Mouse (Mus musculus): ENCODE results near the gene Lrrc42. TPM values are rescaled to one million over a fixed set of nuclear protein-coding genes. Genes with fewer than 3 reads are reported as not detected.
A peak's percentile ranks its signal among the peaks of the same experiment; 100 is the strongest.

The Lrrc42 gene
- polyA plus RNA-seq, 1 experiment from 2014 or later, result 59.9 TPM

DNA sequence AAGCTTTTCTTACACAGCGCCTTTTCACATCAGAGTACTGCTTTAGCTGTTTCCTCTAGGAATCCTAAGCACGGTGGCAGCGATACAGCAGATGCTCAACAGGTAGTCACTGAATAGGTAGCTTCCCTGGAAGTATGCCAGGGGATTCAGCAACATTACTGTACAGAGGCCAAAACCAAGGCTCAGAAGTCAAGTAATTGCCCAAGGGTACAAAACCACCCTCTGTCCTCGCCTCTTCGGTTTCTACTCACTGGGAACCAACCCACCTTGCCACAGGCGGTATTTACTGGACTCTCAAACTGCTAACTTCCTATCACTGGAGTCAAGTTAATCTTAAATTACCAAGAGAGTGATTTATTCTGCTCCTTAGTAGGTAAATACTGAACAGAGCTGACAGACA is 13.1 kb downstream of the Lrrc42 start:
- ATAC-seq, result no peak
- Histone ChIP-seq H3K9me3 (ENCODE audit: control insufficient read depth, low read length) (no peaks in the 10 kb centered on the region), H3K9ac (replicated peaks; ENCODE audit: low read depth, low read length) (no peak overlapping the region), H3K27ac (ENCODE audit: low read length) (no peak overlapping the region), H3K4me2 (ENCODE audit: low read length) (no peak overlapping the region), H3K36me3 (ENCODE audit: control insufficient read depth, insufficient read depth) (peaks cover 21% of the 10 kb centered on the region), H3K27me3 (replicated peaks; ENCODE audit: control insufficient read depth, insufficient read depth, low read length) (no peaks in the 10 kb centered on the region), H3K4me1 (replicated peaks; ENCODE audit: control insufficient read depth, insufficient read depth, low read length) (no peaks in the 10 kb centered on the region), H3K4me3 (replicated peaks; ENCODE audit: low read length) (no peak overlapping the region)
- WGBS, result 96% methylated on average over 6 of the region's 6 CpGs

DNA sequence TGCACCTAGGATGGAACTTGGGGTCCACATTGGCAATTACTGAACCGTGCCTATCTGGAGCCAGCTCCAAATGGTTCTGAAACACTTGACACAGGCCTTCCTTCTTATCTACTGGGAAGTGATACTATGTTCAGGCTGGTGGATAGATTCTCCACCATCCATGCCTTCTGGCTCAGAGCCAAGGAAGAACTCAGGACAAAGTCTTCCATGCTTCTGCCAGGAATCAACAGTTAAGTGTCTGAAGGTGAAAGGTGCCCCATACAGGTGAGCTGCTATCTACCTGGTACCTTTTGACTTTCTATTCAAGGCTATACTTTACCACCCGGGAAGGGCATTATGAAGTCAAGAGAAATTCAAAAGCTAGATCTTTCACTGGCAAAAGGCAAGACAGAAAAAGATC is 15.1 kb downstream of the Lrrc42 start:
- WGBS, result 93% methylated on average over 2 of the region's 2 CpGs
- no peaks in the 10 kb centered on the region for H3K4me1 ChIP-seq (replicated peaks; ENCODE audit: control insufficient read depth, insufficient read depth, low read length)
- H3K9ac ChIP-seq (replicated peaks; ENCODE audit: low read depth, low read length), result no peak overlapping the region
- ATAC-seq, result no peak
- H3K27me3 ChIP-seq (replicated peaks; ENCODE audit: control insufficient read depth, insufficient read depth, low read length), result no peaks in the 10 kb centered on the region
- no peaks in the 10 kb centered on the region for H3K9me3 ChIP-seq (ENCODE audit: control insufficient read depth, low read length)
- peaks cover 30% of the 10 kb centered on the region for H3K36me3 ChIP-seq (ENCODE audit: control insufficient read depth, insufficient read depth)
- H3K4me2 ChIP-seq (ENCODE audit: low read length), result no peak overlapping the region
- H3K27ac ChIP-seq (ENCODE audit: low read length), result no peak overlapping the region
- no peak overlapping the region for H3K4me3 ChIP-seq (replicated peaks; ENCODE audit: low read length)

DNA sequence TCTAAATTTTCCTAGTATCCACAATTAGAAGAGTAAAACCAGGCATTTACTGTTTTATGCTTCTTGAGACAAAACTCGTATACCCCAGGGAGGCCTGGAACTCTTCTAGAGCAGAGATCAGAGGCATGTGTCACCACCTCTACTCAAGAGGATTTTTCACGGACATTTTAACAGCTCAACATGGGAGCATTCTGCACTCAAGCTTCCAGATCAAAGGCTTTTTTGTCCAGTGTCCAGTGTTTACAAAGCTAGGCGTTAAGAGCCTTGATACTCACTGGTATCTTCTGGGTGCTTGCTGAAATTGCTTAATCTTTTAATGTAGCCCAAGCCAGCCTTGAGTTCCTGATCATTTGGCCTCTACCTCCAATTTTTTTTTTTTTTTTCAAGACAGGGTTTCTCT is 21.1 kb downstream of the Lrrc42 start:
- Histone ChIP-seq H3K4me2 (ENCODE audit: low read length) (no peak overlapping the region), H3K36me3 (ENCODE audit: control insufficient read depth, insufficient read depth) (peaks cover 18% of the 10 kb centered on the region), H3K27me3 (replicated peaks; ENCODE audit: control insufficient read depth, insufficient read depth, low read length) (no peaks in the 10 kb centered on the region), H3K4me1 (replicated peaks; ENCODE audit: control insufficient read depth, insufficient read depth, low read length) (no peaks in the 10 kb centered on the region), H3K4me3 (replicated peaks; ENCODE audit: low read length) (no peak overlapping the region), H3K9ac (replicated peaks; ENCODE audit: low read depth, low read length) (no peak overlapping the region), H3K27ac (ENCODE audit: low read length) (no peak overlapping the region), H3K9me3 (ENCODE audit: control insufficient read depth, low read length) (no peaks in the 10 kb centered on the region)
- 66% methylated on average over 3 of the region's 3 CpGs for WGBS
- no peak for ATAC-seq

DNA sequence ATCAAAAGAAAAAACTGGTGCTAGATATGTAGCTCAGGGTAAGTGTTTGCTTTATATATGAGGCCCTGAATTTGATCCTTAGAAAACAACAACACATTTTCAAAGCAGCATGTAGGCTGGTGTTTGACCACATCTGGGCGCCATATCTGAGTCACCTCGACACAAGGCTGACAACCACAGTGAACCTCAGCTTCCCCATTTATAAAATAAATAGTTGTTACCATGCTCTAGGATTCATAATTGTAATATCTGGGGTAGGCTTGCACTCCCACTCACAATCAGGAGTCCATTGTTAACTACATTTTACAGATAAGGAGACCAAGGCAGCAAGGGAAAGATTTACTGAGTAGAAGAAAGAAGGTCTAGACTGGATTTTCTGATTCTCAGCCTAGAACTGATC is 27.0 kb downstream of the Lrrc42 start:
- no peak overlapping the region for H3K4me3 ChIP-seq (replicated peaks; ENCODE audit: low read length)
- no peaks in the 10 kb centered on the region for H3K27me3 ChIP-seq (replicated peaks; ENCODE audit: control insufficient read depth, insufficient read depth, low read length)
- H3K27ac ChIP-seq (ENCODE audit: low read length), result no peak overlapping the region
- ATAC-seq, result no peak
- H3K9ac ChIP-seq (replicated peaks; ENCODE audit: low read depth, low read length), result no peak overlapping the region
- WGBS, result 94% methylated on average over 2 of the region's 2 CpGs
- no peaks in the 10 kb centered on the region for H3K4me1 ChIP-seq (replicated peaks; ENCODE audit: control insufficient read depth, insufficient read depth, low read length)
- no peaks in the 10 kb centered on the region for H3K36me3 ChIP-seq (ENCODE audit: control insufficient read depth, insufficient read depth)
- no peak overlapping the region for H3K4me2 ChIP-seq (ENCODE audit: low read length)
- H3K9me3 ChIP-seq (ENCODE audit: control insufficient read depth, low read length), result no peaks in the 10 kb centered on the region

DNA sequence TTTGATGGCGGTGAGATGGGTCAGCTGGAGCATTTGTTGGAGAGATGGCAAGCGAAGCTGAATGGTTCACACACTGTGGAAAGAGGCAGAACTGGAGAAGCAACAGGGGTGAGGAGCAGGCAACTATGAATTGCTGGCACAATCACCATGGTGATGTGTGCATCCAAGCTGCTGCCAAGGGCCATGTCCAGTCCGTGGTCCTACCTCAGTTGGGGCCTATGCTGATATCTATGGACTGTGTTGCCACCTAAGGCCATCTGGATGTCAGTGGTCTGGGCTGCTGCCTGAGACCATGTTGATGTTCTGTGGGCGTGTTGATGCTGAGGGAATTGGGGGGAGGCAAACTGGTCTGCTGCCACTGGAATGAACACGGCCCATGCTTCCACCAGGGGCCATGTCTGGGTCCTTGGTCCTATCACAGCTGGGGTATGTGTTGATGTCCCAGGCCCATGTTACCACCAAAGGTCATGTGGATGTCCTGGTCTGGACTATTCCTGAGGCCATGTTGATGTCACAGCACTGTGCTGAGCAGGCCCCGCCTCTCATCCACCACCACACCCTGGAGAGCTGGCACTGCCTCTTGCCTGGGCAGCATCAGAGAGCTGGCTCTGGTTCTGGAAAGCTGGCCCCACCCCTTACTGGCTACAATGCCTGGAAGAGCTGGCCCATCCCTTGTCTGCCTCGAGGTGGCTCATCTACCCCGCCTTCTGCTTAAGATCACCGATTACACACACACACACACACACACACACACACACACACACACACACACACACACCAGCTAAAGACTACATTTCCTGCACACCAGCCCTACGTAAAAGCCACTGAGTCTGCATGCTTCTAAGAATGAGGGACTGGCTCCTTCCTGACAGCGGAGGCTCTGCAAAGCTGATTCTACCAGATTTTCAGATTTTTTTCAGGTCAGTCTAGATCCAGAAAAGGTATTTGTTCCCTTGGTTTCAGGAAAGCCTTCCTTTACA is 29.8 kb downstream of the Lrrc42 start:
- WGBS, result 79% methylated on average over 11 of the region's 11 CpGs
- peak; percentile 36; the same call in 1 of the 2 replicates for ATAC-seq
- H3K4me3 ChIP-seq (replicated peaks; ENCODE audit: low read length), result no peak overlapping the region
- no peak overlapping the region for H3K27ac ChIP-seq (ENCODE audit: low read length)
- no peaks in the 10 kb centered on the region for H3K9me3 ChIP-seq (ENCODE audit: control insufficient read depth, low read length)
- no peaks in the 10 kb centered on the region for H3K4me1 ChIP-seq (replicated peaks; ENCODE audit: control insufficient read depth, insufficient read depth, low read length)
- H3K27me3 ChIP-seq (replicated peaks; ENCODE audit: control insufficient read depth, insufficient read depth, low read length), result no peaks in the 10 kb centered on the region
- H3K9ac ChIP-seq (replicated peaks; ENCODE audit: low read depth, low read length), result no peak overlapping the region
- H3K36me3 ChIP-seq (ENCODE audit: control insufficient read depth, insufficient read depth), result no peaks in the 10 kb centered on the region
- no peak overlapping the region for H3K4me2 ChIP-seq (ENCODE audit: low read length)

- H3K36me3 ChIP-seq (ENCODE audit: control insufficient read depth, insufficient read depth), result no peaks in the 10 kb centered on the region
- H3K9me3 ChIP-seq (ENCODE audit: control insufficient read depth, low read length), result no peaks in the 10 kb centered on the region
- H3K4me1 ChIP-seq (replicated peaks; ENCODE audit: control insufficient read depth, insufficient read depth, low read length), result no peaks in the 10 kb centered on the region
- H3K4me3 ChIP-seq (replicated peaks; ENCODE audit: low read length), result no peak overlapping the region
- ATAC-seq, result no peak
- no peak overlapping the region for H3K4me2 ChIP-seq (ENCODE audit: low read length)
- no peak overlapping the region for H3K27ac ChIP-seq (ENCODE audit: low read length)
- H3K9ac ChIP-seq (replicated peaks; ENCODE audit: low read depth, low read length), result no peak overlapping the region
- 88% methylated on average over 5 of the region's 5 CpGs for WGBS
- no peaks in the 10 kb centered on the region for H3K27me3 ChIP-seq (replicated peaks; ENCODE audit: control insufficient read depth, insufficient read depth, low read length)
These were observed 31.8 kb downstream of the Lrrc42 start for GRCm38 (mm10) chr4:107221524-107221923.

DNA sequence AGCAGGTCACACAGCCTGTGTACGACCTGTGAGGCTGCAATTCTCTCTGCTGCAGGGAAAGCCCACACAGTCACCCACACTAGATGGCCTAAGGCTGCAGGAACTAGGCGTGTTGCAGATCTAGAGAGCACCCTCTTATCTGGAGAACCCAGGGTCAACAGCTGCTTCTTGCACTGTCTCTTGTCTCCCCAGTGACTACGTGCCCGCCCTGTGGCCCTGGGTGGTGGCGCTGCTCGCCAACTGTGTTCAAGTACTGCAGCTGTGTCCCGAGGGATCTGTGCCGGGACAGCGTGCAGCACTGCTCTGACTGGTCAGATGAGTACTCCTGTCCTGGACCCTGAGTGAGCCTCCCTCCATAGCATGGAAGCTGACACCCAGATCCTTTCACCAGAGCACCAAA is 35.8 kb downstream of the Lrrc42 start:
- Histone ChIP-seq H3K4me3 (replicated peaks; ENCODE audit: low read length) (no peak overlapping the region), H3K9me3 (ENCODE audit: control insufficient read depth, low read length) (no peaks in the 10 kb centered on the region), H3K9ac (replicated peaks; ENCODE audit: low read depth, low read length) (no peak overlapping the region), H3K4me1 (replicated peaks; ENCODE audit: control insufficient read depth, insufficient read depth, low read length) (no peaks in the 10 kb centered on the region), H3K36me3 (ENCODE audit: control insufficient read depth, insufficient read depth) (no peaks in the 10 kb centered on the region), H3K4me2 (ENCODE audit: low read length) (no peak overlapping the region), H3K27ac (ENCODE audit: low read length) (no peak overlapping the region), H3K27me3 (replicated peaks; ENCODE audit: control insufficient read depth, insufficient read depth, low read length) (no peaks in the 10 kb centered on the region)
- ATAC-seq, result no peak
- 88% methylated on average over 9 of the region's 9 CpGs for WGBS

DNA sequence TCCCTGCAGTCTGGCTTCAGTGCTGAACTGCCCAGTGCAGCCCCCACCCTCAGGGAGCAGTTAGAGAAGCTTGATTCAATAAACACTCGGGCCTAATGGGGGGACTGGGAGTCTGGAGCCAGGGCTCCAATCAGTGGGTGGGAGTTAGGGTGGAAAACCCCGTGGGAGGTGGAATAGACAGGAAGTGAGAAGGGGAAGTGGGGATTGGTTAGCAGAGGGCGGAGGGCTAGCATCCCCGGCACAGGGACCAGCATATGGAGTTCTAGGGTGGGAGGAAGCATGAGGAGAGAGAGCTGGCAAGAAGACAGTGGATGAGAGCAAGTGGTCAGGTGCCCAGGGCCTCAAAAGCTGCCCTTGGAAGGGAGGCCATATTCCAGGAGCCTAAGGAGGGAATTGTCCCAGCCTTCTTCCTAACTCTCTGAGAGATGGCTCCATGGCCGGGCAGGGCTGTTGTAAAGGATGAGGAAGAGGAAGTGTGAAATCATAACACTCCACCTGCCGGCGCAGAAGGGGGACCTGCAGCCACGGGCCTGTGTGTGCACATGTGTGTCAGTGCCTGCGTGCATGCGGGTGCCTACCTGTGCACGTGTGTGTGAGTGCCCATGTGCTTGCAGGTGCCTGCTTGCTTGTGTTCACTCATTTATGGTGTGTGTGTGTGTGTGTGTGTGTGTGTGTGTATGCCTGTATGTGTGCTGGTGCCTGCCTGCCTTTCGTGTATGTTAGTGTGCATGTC is 39.9 kb downstream of the Lrrc42 start:
- Histone ChIP-seq H3K4me1 (replicated peaks; ENCODE audit: control insufficient read depth, insufficient read depth, low read length) (no peaks in the 10 kb centered on the region), H3K27ac (ENCODE audit: low read length) (no peak overlapping the region), H3K27me3 (replicated peaks; ENCODE audit: control insufficient read depth, insufficient read depth, low read length) (no peaks in the 10 kb centered on the region), H3K9ac (replicated peaks; ENCODE audit: low read depth, low read length) (no peak overlapping the region), H3K36me3 (ENCODE audit: control insufficient read depth, insufficient read depth) (no peaks in the 10 kb centered on the region), H3K4me2 (ENCODE audit: low read length) (no peak overlapping the region), H3K9me3 (ENCODE audit: control insufficient read depth, low read length) (no peaks in the 10 kb centered on the region), H3K4me3 (replicated peaks; ENCODE audit: low read length) (no peak overlapping the region)
- WGBS, result 76% methylated on average over 12 of the region's 12 CpGs
- no peak for ATAC-seq

GRCm38 (mm10) chr4:107211936-107212335 is 41.4 kb downstream of the Lrrc42 start:
- no peaks in the 10 kb centered on the region for H3K9me3 ChIP-seq (ENCODE audit: control insufficient read depth, low read length)
- WGBS, result 80% methylated on average over 5 of the region's 5 CpGs
- ATAC-seq, result no peak
- H3K9ac ChIP-seq (replicated peaks; ENCODE audit: low read depth, low read length), result no peak overlapping the region
- no peak overlapping the region for H3K27ac ChIP-seq (ENCODE audit: low read length)
- no peak overlapping the region for H3K4me2 ChIP-seq (ENCODE audit: low read length)
- no peaks in the 10 kb centered on the region for H3K4me1 ChIP-seq (replicated peaks; ENCODE audit: control insufficient read depth, insufficient read depth, low read length)
- H3K36me3 ChIP-seq (ENCODE audit: control insufficient read depth, insufficient read depth), result no peaks in the 10 kb centered on the region
- H3K27me3 ChIP-seq (replicated peaks; ENCODE audit: control insufficient read depth, insufficient read depth, low read length), result no peaks in the 10 kb centered on the region
- no peak overlapping the region for H3K4me3 ChIP-seq (replicated peaks; ENCODE audit: low read length)

Data from forebrain, embryonic 16.5 days (tissue).